Mouse (Mus musculus) hindbrain, embryonic 11.5 days (tissue): ENCODE data around the gene Tbc1d5. TPM values are rescaled to one million over a fixed set of nuclear protein-coding genes. Genes with fewer than 3 reads are reported as not detected.

Source experiments
- ATAC-seq: fragments of 200-750 bp; cut with Nextera tagmentation; 2 replicates; pipeline ENCODE4 v1.8.0; 2017; ENCODE audit warnings: mild to moderate bottlenecking, moderate TSS enrichment, moderate library complexity; ENCODE audit not compliant: low FRiP score
- DNase-seq: peaks from one replicate; pipeline ENCODE4 v3.0.0-alpha.2; 2015; ENCODE audit warnings: low spot score
- H3K27ac ChIP-seq: fragments of 300-500 bp; sonication (generic); 2 replicates; pipeline ENCODE4 v1.5.1; 2014; ENCODE audit warnings: mild to moderate bottlenecking, low read depth, low read length
- H3K27me3 ChIP-seq: fragments of 300-500 bp; sonication (generic); 2 replicates; pipeline ENCODE4 v1.6.1; 2014; ENCODE audit warnings: mild to moderate bottlenecking, low read length, moderate library complexity, mixed read lengths; ENCODE audit not compliant: control insufficient read depth, insufficient read depth
- H3K36me3 ChIP-seq: fragments of 300-500 bp; sonication (generic); 2 replicates; pipeline ENCODE4 v1.6.1; 2014; ENCODE audit warnings: mild to moderate bottlenecking, low read length, moderate library complexity, mixed read lengths; ENCODE audit not compliant: control insufficient read depth, insufficient read depth
- H3K4me1 ChIP-seq: fragments of 300-500 bp; sonication (generic); replicated peaks from 2 replicates; pipeline ENCODE4 v1.6.1; 2014; ENCODE audit warnings: low read length, mixed read lengths; ENCODE audit not compliant: control insufficient read depth, insufficient read depth
- H3K4me2 ChIP-seq: fragments of 300-500 bp; sonication (generic); replicated peaks from 2 replicates; pipeline ENCODE4 v1.6.1; 2014; ENCODE audit warnings: mild to moderate bottlenecking, low read depth, low read length
- H3K4me3 ChIP-seq: fragments of 300-500 bp; sonication (generic); 2 replicates; pipeline ENCODE4 v1.5.1; 2014; ENCODE audit warnings: low read depth, low read length
- H3K9ac ChIP-seq: fragments of 300-500 bp; sonication (generic); 2 replicates; pipeline ENCODE4 v1.6.1; 2014; ENCODE audit warnings: low read depth, low read length
- H3K9me3 ChIP-seq: fragments of 300-500 bp; sonication (generic); 2 replicates; pipeline ENCODE4 v1.6.1; 2016; ENCODE audit warnings: low read length; ENCODE audit not compliant: control insufficient read depth
- WGBS: fragments of 180-500 bp; shearing (Covaris S2); extraction: QIAGEN DNeasy Blood & Tissue Kit; methylation state at CpG from one replicate; pipeline ENCODE4 v1.1.7; 2014; 5-methylcytosine and 5-hydroxymethylcytosine counted together
- polyA plus RNA-seq: library from polyadenylated mRNA; unstranded; fragments of >200 nt; fragmentation: Nextera tagmentation; extraction: Ambion mirVana; gene quantifications from 2 replicates; pipeline ENCODE4 v1.2.1, GENCODE M21; 2014

The Tbc1d5 gene
- polyA plus RNA-seq, 1 experiment from 2014 or later = 10.8 TPM

DNA sequence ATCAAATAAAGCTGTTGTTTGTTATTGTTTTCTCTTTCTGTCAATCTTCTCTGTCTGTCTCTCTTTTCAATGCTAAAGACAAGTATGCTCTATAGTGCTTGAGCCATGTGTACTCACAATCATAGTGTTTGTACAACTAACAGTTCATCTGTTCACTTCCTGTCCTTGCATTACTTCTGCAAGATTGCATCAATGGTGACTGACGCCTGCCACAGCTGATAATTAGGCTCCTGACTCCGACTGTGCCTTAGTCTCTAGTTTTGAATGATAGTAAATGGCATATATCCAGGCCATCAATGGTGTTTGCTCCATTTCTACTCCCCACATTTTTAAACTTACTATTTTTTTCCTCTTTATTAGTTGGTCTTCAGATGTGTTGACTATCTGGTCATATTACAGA lies 162.8 kb downstream of the Tbc1d5 start:
- no peak overlapping the region for H3K27ac ChIP-seq
- 80% methylated on average over 2 of the region's 2 CpGs for WGBS
- H3K9me3 ChIP-seq = no peaks in the 10 kb centered on the region
- no peak for DNase-seq
- ATAC-seq = no peak
- no peaks in the 10 kb centered on the region for H3K36me3 ChIP-seq
- H3K9ac ChIP-seq = no peak overlapping the region
- no peak overlapping the region for H3K4me3 ChIP-seq
- H3K27me3 ChIP-seq = no peaks in the 10 kb centered on the region
- no peak overlapping the region for H3K4me2 ChIP-seq
- no peaks in the 10 kb centered on the region for H3K4me1 ChIP-seq

GRCm38 (mm10) chr17:51013908-51014307 lies 165.2 kb downstream of the Tbc1d5 start:
- DNase-seq (no peak), ATAC-seq (no peak)

GRCm38 (mm10) chr17:51003179-51003578 lies 176.0 kb downstream of the Tbc1d5 start:
- Histone ChIP-seq H3K27ac (no peak overlapping the region), H3K9me3 (no peaks in the 10 kb centered on the region), H3K9ac (no peak overlapping the region), H3K4me2 (no peak overlapping the region), H3K36me3 (no peaks in the 10 kb centered on the region), H3K4me3 (no peak overlapping the region), H3K4me1 (no peaks in the 10 kb centered on the region), H3K27me3 (no peaks in the 10 kb centered on the region)
- ATAC-seq (no peak), DNase-seq (no peak)

More at GRCm38 (mm10) chr17:51013908-51014307, 165.2 kb downstream of the Tbc1d5 start:
- Histone ChIP-seq H3K9ac (no peak overlapping the region), H3K4me2 (no peak overlapping the region), H3K4me1 (no peaks in the 10 kb centered on the region), H3K27me3 (no peaks in the 10 kb centered on the region), H3K36me3 (no peaks in the 10 kb centered on the region), H3K4me3 (no peak overlapping the region), H3K27ac (no peak overlapping the region), H3K9me3 (no peaks in the 10 kb centered on the region)

GRCm38 (mm10) chr17:50998216-50998615 lies 180.9 kb downstream of the Tbc1d5 start:
- Histone ChIP-seq H3K36me3 (no peaks in the 10 kb centered on the region), H3K4me2 (no peak overlapping the region), H3K4me3 (no peak overlapping the region), H3K9ac (no peak overlapping the region), H3K4me1 (no peaks in the 10 kb centered on the region), H3K27ac (no peak overlapping the region), H3K9me3 (no peaks in the 10 kb centered on the region), H3K27me3 (no peaks in the 10 kb centered on the region)
- ATAC-seq (no peak), DNase-seq (no peak)
- 79% methylated on average over 1 of the region's 1 CpGs for WGBS

GRCm38 (mm10) chr17:50993294-50993993 lies 185.7 kb downstream of the Tbc1d5 start:
- no peak overlapping the region for H3K4me3 ChIP-seq
- H3K27me3 ChIP-seq = no peaks in the 10 kb centered on the region
- H3K4me1 ChIP-seq = no peaks in the 10 kb centered on the region
- H3K4me2 ChIP-seq = no peak overlapping the region
- 88% methylated on average over 3 of the region's 3 CpGs for WGBS
- no peaks in the 10 kb centered on the region for H3K36me3 ChIP-seq
- H3K27ac ChIP-seq = no peak overlapping the region
- no peak overlapping the region for H3K9ac ChIP-seq
- DNase-seq = no peak
- ATAC-seq = no peak
- H3K9me3 ChIP-seq = no peaks in the 10 kb centered on the region

GRCm38 (mm10) chr17:50990770-50991405 lies 188.3 kb downstream of the Tbc1d5 start:
- Histone ChIP-seq H3K4me1 (no peaks in the 10 kb centered on the region), H3K9ac (no peak overlapping the region), H3K36me3 (no peaks in the 10 kb centered on the region), H3K4me3 (no peak overlapping the region), H3K9me3 (no peaks in the 10 kb centered on the region), H3K27ac (no peak overlapping the region), H3K27me3 (no peaks in the 10 kb centered on the region), H3K4me2 (no peak overlapping the region)
- 94% methylated on average over 2 of the region's 2 CpGs for WGBS
- no peak for DNase-seq
- ATAC-seq = no peak

DNA sequence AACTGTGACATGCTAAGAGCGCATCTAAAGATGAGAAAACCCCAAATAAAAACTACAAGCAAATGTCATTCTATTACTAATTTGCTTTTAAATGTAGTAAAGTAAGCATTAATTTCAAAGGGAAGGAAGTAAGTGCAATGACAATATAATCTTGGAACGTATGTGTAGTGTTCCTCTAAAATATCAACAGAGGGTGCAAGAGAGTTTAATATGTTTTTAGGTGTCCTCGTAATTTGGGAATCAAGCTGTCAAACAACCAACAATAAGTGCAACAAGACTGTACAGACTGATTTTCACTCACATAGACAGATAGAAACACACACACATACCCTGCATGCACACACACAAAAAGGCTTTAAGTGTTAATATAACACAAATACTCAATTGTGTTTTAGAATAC lies 191.2 kb downstream of the Tbc1d5 start:
- 81% methylated on average over 3 of the region's 3 CpGs for WGBS
- Histone ChIP-seq H3K27ac (no peak overlapping the region), H3K9ac (no peak overlapping the region), H3K36me3 (no peaks in the 10 kb centered on the region), H3K4me3 (no peak overlapping the region), H3K27me3 (no peaks in the 10 kb centered on the region), H3K4me2 (no peak overlapping the region), H3K9me3 (no peaks in the 10 kb centered on the region), H3K4me1 (no peaks in the 10 kb centered on the region)
- DNase-seq (no peak), ATAC-seq (no peak)

DNA sequence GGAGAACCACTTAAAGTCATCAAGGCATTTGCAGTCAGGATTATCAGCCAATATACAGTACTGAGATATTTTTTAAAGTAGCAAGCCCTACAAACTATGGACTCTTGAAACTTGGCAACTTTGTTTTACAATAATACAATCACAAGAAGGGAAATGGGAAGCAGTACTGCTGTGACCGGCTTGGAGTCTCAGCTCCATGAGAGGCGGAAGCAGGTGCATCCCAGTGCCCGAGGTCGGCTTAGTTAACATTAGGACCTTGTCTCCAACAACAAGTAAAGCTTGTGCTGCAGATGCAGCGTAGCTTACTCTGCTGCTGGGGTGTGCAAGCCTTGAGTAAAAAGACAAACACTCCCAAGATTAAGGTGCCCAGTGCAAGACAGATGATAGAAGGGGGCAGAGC lies 197.2 kb downstream of the Tbc1d5 start:
- DNase-seq (no peak), ATAC-seq (no peak)
- H3K4me1 ChIP-seq = no peaks in the 10 kb centered on the region
- no peaks in the 10 kb centered on the region for H3K9me3 ChIP-seq
- no peaks in the 10 kb centered on the region for H3K27me3 ChIP-seq
- no peaks in the 10 kb centered on the region for H3K36me3 ChIP-seq
- no peak overlapping the region for H3K9ac ChIP-seq
- no peak overlapping the region for H3K27ac ChIP-seq
- 87% methylated on average over 5 of the region's 5 CpGs for WGBS
- H3K4me2 ChIP-seq = no peak overlapping the region
- no peak overlapping the region for H3K4me3 ChIP-seq

- no peak for DNase-seq
- no peak overlapping the region for H3K4me3 ChIP-seq
- no peaks in the 10 kb centered on the region for H3K36me3 ChIP-seq
- no peaks in the 10 kb centered on the region for H3K27me3 ChIP-seq
- H3K9ac ChIP-seq = no peak overlapping the region
- H3K27ac ChIP-seq = no peak overlapping the region
- no peaks in the 10 kb centered on the region for H3K9me3 ChIP-seq
- no peak overlapping the region for H3K4me2 ChIP-seq
- no peaks in the 10 kb centered on the region for H3K4me1 ChIP-seq
- WGBS = 39% methylated on average over 1 of the region's 1 CpGs
- no peak for ATAC-seq
These were observed 207.0 kb downstream of the Tbc1d5 start for GRCm38 (mm10) chr17:50972142-50972541.
